Mouse (Mus musculus): Measurements from ENCODE around the gene Ccnjl. TPM values are rescaled to one million over a fixed set of nuclear protein-coding genes. Genes with fewer than 3 reads are reported as not detected.

Gene Ccnjl
- total RNA-seq, 2 experiments from 2014 or later, result not detected

- no peak for DNase-seq (ENCODE audit: low spot score)
Observed at GRCm38 (mm10) chr11:43520521-43520920, 8.1 kb upstream of the Ccnjl start.

GRCm38 (mm10) chr11:43528078-43528682 is 404 bp upstream of the Ccnjl start:
- no peak for DNase-seq (ENCODE audit: low spot score)

- DNase-seq (ENCODE audit: low spot score), result no peak
Observed at GRCm38 (mm10) chr11:43530043-43530442, 1.5 kb downstream of the Ccnjl start.

DNA sequence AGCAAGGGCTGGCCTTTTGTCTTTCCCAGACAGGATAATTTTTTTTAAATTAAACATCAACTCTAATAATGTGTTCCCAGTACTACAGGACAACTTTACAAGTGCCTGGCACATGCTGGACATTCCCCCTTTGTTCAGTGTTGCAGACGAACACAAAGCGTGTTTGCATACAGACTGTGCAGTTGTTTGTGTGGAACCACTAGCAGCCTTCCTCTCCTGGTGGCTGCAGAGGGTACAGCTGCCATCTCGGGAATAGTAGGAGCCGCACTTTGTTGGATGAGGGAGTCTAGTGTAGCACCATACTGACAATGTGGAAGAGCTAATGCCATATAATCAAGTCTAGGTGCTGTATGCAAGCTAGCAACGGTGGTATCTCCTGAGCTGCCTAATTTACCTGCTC is 3.0 kb downstream of the Ccnjl start:
- no peak for DNase-seq (ENCODE audit: low spot score)

DNA sequence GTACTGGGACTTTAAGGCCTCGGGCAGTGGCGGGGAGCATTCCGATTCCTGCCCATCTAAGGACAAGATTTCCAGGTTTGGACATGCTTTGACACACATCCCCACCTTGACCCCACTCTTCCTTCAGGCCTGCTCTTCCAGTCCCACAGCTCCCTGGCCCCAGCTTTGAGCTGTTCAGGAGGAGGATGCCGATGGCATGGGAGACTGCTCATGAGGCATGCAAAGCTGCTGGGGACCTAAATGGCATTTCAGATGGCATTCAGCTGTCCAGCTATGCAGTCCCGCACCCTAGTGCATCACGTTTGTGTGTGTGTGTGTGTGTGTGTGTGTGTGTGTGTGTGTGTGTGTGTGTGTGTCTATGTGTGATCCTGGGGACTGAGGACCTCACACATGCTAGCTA is 8.5 kb downstream of the Ccnjl start:
- no peak for DNase-seq (ENCODE audit: low spot score)

- DNase-seq (ENCODE audit: low spot score), result no peak
Observed at GRCm38 (mm10) chr11:43539863-43540262, 11.3 kb downstream of the Ccnjl start.

- DNase-seq (ENCODE audit: low spot score), result no peak
Observed at GRCm38 (mm10) chr11:43543711-43544466, 15.3 kb downstream of the Ccnjl start.

- no peak for DNase-seq (ENCODE audit: low spot score)
Observed at GRCm38 (mm10) chr11:43544819-43545218, 16.2 kb downstream of the Ccnjl start.

DNA sequence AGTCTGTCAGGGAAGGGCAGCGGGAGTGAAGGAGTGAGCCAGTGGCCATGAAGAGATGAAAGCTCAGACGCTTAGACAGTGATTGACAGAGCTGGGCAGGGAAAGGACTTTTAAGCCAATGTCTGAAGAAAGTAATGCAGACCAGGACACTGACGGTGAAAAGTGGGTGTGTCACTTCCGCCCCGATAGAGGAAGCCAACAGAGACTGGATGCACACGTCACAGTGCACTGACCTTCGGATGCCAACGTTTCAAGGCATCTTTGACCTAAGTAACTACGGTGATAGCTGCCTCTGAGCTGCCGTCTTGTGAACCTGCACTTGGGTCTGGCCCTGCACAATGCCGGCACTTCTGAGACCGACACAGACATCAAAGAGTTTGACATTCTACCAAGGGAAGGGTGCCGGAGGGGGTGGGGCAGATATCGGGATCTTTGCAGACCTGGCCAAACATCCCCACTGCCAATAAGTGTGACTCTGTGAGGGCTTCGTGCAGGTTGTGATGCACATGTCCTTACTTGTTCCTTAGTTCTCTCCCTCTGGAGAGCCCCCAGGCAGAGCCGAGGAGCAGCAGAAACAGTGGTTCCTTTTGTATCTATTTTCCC is 17.4 kb downstream of the Ccnjl start:
- no peak for DNase-seq (ENCODE audit: low spot score)

DNA sequence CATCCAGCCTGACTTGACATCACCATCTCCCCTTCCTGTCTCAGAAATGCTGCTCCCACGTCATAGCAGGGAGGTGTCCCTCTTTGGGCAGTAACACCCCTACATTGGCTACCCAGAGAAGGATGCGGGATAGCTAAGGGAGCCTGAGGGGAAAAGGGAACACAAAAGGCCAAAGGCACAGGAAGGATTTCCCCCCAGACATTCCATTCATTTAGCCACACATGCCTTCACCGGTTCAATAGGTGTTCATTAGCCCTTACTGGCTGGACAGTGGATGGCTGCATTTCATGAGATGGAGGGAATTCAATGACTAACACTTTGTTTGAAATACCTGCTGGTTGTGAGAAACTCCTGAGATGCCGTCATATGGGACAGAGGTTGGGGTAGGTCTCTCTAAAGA is 18.1 kb downstream of the Ccnjl start:
- no peak for DNase-seq (ENCODE audit: low spot score)

GRCm38 (mm10) chr11:43548148-43548547 is 19.6 kb downstream of the Ccnjl start:
- no peak for DNase-seq (ENCODE audit: low spot score)

DNA sequence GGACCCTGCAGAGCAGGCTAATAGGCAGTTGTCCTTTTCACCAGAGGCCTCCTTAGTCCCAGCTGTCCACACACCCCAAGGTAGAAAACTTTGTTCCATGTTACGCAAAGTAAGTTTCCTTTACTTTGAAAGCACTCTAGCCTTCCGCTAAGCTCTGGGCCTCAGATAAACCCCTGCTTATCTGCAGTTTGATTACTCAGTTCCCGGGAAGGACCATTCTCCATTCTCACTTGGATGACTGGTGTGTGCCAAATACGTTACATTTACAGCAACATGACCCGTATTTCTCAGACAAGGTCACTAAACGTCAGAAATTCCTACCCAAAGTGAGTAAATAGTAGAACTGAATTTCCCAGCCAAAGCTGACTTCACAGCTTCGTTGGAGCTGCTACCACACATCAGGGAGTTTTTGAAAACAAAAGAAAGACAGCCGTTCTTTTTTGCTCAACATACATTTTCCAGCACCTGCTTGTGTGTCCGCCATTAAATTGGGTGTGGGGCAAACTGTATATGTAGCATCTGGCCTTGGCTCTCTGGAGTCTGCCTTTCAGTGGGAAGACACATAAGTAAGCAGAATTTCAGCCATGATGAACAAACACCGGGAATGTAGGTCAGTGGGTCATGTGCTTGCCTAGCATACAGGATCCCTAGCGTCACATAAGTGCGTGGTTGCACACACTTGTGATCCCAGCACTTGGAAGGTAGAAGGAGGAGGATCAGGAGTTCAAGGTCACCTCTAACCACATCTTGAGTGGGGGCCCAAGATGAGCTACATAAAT is 20.3 kb downstream of the Ccnjl start:
- DNase-seq (ENCODE audit: low spot score), result no peak

DNA sequence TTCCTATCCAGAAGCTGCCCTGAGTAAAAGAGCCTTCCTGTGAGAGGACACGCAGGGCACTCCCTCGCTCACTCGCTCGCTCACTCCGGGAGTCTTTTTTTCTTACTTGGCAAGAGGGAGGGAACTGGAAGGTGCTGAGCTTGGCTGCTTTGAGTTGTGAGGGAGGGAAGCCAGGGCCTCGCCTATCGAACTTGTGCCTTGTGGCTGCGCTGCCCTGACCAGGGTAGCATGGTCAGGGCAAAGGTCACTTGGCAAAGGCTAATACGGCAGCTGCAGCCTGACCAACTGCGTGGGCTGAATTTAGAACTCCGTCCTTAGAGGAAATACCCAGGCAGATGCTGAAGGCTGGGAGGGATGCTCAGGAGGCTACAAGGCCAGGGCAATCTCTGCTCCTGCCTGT is 21.1 kb downstream of the Ccnjl start:
- peak; percentile 24 for DNase-seq (ENCODE audit: low spot score)

GRCm38 (mm10) chr11:43551756-43552155 is 23.2 kb downstream of the Ccnjl start:
- DNase-seq (ENCODE audit: low spot score), result no peak

DNA sequence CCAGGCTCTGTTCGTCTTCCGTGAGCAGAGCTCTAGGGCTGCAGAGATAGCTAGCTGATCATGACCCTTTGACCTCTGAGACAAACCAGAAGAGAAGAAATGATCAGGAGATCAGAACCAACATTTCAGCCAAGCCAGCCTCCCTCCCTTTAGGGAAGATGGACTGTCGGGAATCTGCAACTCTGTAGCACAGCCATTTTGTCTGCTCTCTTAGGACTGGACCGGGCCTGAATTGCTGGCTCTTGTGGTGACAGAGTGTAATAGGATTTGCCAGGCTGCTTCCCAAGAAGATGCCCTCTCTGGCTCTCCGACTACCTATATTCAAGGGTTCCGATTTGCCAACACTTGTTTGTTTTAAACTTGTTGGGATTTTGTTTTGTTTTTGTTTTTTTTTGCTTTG is 24.1 kb downstream of the Ccnjl start:
- no peak for DNase-seq (ENCODE audit: low spot score)

GRCm38 (mm10) chr11:43556538-43556937 is 28.0 kb downstream of the Ccnjl start:
- no peak for DNase-seq (ENCODE audit: low spot score)

DNA sequence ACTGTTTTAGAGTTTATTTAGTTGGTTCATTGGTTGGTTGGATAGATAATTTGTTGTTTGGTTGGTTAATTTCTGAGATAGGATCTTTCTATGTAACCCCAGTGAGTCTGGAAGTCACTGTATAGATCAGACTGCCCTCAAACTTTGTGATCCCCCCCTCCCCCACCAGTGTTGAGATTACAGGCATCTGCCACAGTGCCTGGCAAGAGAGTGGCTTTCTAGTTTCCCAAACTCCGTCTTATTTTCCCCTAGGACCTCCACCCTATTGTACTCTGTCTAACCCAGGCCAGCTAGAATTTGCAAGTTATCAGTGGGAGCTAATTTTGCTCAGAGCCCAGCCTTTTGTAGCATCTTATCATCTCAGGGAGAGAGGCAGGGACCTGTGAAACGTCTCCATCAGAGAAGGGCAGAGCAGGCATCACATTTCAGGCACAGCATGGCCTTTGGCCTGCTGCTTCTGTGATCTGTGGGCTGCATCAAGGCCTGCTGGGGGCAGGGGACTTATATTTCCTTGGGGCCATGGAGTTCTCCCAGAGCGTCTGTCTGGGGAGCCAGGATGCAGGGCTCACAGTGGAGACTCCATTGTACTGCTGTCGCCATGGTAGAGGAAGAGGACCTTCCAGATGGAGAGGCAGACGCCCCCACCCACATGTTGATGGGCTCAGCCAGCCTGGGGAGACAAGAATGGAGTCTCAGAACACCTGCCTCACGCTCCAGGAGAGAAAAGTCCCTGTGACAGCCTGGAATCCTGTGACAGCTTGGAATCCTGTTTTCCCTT is 31.1 kb downstream of the Ccnjl start:
- no peak for DNase-seq (ENCODE audit: low spot score)

DNA sequence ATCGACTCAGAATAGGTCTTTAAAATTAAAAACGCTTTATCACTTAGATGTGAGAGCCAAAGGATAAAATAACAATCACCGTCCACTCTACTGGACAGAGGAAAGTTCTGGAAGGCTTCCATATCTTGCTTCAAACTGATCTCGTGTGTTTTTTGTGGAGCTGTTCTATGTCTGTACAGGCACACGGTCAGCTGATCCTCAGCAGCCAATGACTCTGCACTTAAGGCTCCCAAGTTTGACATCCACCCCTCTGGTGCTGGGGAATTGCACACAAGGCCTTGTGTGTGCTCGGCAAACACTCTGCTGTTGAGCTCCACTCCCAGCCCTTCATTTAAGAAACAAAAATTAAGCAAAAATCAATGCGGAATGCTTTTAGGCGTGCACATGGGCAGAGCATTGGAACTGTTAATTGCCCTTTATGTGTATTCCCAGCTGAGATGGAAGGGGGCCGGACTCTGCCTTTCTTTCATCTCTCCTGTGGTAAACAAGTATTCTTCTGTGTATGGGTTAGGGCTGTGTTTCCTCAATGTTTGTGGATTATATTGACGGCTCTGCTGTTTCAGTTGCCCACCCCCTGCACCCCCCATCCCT is 35.2 kb downstream of the Ccnjl start:
- no peak for DNase-seq (ENCODE audit: low spot score)

DNA sequence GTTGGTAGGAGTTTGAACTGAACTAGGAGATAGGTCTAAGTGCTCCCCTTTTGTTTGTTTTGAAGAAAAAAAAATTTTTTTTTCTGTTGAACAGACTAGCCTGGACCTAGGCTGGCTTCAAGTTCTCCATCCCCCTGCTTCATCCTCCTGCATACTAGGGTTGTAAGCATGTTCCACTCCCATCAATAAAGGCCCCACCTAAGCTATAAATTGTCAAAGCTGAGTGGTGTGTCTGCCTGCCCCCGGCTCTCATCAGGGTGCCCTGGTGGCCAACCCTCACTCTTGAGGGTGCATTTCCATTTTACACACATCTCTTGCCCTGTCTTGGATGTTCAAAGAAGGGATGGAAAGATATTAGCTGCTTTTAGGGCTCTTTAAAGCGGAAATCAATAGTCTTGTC is 36.8 kb downstream of the Ccnjl start:
- DNase-seq (ENCODE audit: low spot score), result no peak

DNA sequence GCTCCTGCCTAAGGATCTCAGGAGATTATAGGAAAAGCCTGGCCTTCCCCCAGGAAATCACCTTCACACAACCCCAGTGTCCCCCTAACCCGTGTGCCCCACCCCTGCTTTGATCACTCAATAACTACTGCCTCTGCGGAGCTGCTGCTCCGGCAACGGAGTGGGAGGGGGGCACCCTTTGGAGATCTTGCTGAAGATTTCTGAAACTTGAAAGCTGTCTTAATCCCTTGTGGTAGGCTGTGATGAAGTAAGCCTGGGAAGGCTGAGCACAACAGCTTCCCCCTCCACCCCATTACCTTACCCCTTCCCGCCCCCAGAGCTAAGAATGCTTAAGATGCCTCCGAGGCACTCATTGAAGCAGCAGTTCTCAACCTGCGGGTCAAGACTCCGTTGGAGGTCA is 37.3 kb downstream of the Ccnjl start:
- no peak for DNase-seq (ENCODE audit: low spot score)

DNA sequence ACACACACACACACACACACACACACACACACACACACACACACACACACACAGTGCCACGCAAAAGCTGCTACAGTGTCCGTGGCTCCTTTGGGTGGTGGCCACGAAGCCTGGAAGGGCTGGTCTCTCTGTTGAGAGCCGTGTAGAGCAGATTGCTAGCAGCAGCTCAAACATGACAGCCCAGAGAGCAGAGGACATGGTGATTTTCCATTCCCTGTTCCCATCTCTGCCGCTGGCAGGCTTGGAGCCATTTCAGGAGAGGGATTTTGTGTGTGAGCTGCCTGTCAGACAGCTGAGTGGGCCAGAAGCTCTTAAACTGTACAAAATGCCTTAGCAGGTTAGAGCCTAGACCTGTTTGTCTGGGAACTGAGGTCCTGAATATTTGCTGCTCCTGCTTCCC is 38.1 kb downstream of the Ccnjl start:
- no peak for DNase-seq (ENCODE audit: low spot score)

All from gastrocnemius, adult 18-20 months (tissue).